Mouse (Mus musculus) retina, embryonic 14.5 days (tissue): ENCODE results near the gene Rps17.

ENCODE experiments used
- DNase-seq: peaks from one replicate; pipeline ENCODE4 v3.0.0-alpha.2; 2015; ENCODE audit warnings: low spot score

The Rps17 gene

GRCm38 (mm10) chr7:81331851-81332250 lies 13.2 kb downstream of the Rps17 start:
- no peak for DNase-seq

GRCm38 (mm10) chr7:81330767-81331166 lies 14.3 kb downstream of the Rps17 start:
- DNase-seq = no peak

GRCm38 (mm10) chr7:81327661-81328060 lies 17.4 kb downstream of the Rps17 start:
- no peak for DNase-seq

- DNase-seq = no peak
Measured at GRCm38 (mm10) chr7:81326859-81327258, 18.2 kb downstream of the Rps17 start.

GRCm38 (mm10) chr7:81326043-81326442 lies 19.0 kb downstream of the Rps17 start:
- DNase-seq = no peak

- no peak for DNase-seq
Measured at GRCm38 (mm10) chr7:81321776-81322175, 23.3 kb downstream of the Rps17 start.

GRCm38 (mm10) chr7:81319749-81320148 lies 25.3 kb downstream of the Rps17 start:
- DNase-seq = no peak

GRCm38 (mm10) chr7:81315583-81315982 lies 29.5 kb downstream of the Rps17 start:
- no peak for DNase-seq

- no peak for DNase-seq
Measured at GRCm38 (mm10) chr7:81311581-81311980, 33.5 kb downstream of the Rps17 start.

GRCm38 (mm10) chr7:81311130-81311529 lies 33.9 kb downstream of the Rps17 start:
- no peak for DNase-seq

GRCm38 (mm10) chr7:81309247-81309646 lies 35.8 kb downstream of the Rps17 start:
- DNase-seq = no peak

- no peak for DNase-seq
Measured at GRCm38 (mm10) chr7:81307735-81308134, 37.3 kb downstream of the Rps17 start.

- DNase-seq = no peak
Measured at GRCm38 (mm10) chr7:81304675-81305074, 40.4 kb downstream of the Rps17 start.

GRCm38 (mm10) chr7:81304100-81304499 lies 41.0 kb downstream of the Rps17 start:
- no peak for DNase-seq

- no peak for DNase-seq
Measured at GRCm38 (mm10) chr7:81303682-81304081, 41.4 kb downstream of the Rps17 start.

GRCm38 (mm10) chr7:81301323-81301722 lies 43.7 kb downstream of the Rps17 start:
- peak; percentile 53 for DNase-seq

GRCm38 (mm10) chr7:81298206-81298605 lies 46.8 kb downstream of the Rps17 start:
- no peak for DNase-seq

GRCm38 (mm10) chr7:81295169-81295568 lies 49.9 kb downstream of the Rps17 start:
- no peak for DNase-seq
